Mouse (Mus musculus) NIH3T3 (cell line): ENCODE measurements around the gene Zfp691.
A peak's percentile ranks its signal among the peaks of the same experiment; 100 is the strongest.

ENCODE experiments used
- DNase-seq: peaks from one replicate; pipeline ENCODE4 v3.0.0-alpha.2; 2012; ENCODE audit warnings: low read depth

Gene Zfp691

DNA sequence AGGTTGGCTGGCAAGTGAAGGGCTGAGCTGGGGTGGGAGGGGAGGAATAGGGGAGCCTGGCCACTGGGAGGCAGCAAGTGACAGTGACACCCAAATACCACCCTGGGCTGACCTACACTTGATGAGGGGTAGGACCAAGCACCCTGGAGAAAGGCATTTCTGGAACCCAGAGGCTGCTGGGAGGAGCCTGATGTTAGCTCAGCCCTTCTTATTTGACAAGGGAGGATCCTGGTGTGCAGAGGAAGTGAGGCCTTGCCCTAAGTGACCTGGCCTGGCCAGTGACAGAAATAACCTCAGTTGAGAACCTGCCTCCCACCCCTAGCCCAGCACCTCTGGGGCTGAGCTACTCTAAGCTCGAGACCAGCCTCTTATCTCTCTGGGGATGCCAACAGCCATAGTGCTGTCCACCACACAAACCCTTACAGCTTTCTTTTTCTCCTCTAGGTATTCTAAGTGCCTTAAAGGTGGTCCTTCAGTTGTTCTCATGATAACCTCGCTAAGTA is 49.2 kb downstream of the Zfp691 start:
- DNase-seq, result no peak

DNA sequence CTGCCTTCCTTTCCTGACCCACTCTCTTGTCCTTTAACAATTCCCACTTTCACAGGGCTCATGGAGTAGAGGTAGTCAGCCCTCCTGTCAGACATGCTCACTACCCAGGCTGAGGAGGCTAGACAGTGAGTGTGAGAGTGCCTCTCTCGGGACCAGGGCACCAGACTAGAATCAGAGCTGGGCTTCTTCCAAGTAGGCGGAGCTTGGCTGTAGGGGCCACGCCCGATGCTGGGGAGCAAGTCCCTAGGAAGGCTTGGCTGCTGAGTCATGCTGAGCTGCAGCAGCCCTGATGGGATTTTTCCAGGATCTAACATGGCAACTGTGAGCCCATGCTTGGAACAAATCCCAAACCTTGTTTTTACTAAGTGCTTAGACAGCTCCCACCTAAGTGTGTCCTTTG is 52.7 kb downstream of the Zfp691 start:
- peak; percentile 99 for DNase-seq

- no peak for DNase-seq
Measured at GRCm38 (mm10) chr4:119120095-119120494, 53.9 kb downstream of the Zfp691 start.
